Mouse (Mus musculus) retina, postnatal 1 day (tissue): ENCODE measurements around the gene Arhgap15.
A peak's percentile ranks its signal among the peaks of the same experiment; 100 is the strongest.
"Not testable (repeated sequence)": the region's sequence is repeated elsewhere in the genome, so short reads cannot be mapped to it uniquely, and the experiment has no call there.

Experiments used
- DNase-seq: peaks from one replicate; pipeline ENCODE4 v3.0.0-alpha.2; 2012

The Arhgap15 gene

DNA sequence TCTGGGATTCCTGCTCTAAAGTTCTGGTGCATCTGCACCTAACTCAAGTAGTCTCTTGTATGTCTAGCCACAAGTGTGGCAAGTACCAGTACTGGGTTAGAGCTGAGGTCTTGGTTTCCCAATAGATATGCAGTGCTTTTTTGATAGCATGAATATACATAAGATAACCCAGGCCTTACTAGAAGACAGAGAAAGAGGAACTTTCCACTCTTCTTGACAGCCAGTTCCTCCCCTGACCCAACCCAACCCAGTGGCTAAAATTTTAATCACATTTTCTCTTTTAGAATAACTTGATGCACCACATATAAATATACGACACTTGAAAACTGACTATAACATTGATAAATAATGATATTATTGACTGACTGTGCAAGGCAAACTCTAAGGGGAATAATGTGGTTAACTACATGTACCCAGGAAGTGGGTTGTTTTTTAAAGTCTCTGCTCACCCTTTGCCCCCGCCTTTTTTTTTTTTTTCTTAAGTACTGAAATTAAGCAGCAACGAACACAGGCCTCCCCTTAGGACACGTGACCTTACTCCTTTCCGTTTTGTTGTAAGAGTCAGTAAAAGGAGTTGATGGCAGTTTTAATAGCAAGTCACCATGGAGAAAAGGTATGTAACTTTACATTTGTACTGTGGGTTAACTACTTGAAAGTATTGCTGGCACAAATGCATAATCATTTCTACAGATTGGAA lies at the start of gene Arhgap15:
Gene Arhgap15, plus strand, starts transcription at position 538 of the 697 bp plus-strand sequence.
- no peak for DNase-seq

GRCm38 (mm10) chr2:43712611-43713138 lies 35.9 kb upstream of the Arhgap15 start:
- DNase-seq: no peak

GRCm38 (mm10) chr2:43722446-43723103 lies 26.0 kb upstream of the Arhgap15 start:
- peak; percentile 87 for DNase-seq

DNA sequence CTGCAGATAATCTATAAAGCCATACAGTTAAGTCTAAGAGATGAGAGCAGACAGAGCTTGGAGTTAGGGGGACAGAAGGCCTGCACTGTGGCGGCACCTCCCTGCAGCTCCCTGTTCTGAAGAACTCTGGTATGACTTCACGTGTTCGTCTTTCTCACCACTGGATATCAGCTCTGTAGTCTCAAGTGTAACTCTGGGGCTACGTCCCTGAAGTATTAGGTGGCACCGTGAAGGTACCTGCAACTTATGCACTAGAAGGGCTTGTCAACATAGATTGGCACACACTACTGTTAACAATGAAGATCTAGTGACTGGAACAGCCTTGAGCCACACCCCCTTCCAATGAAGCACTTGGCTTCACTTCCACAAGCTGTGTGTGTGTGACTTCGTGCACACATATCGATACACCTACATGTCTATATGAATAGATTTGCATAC lies 25.5 kb upstream of the Arhgap15 start:
- DNase-seq: no peak

DNA sequence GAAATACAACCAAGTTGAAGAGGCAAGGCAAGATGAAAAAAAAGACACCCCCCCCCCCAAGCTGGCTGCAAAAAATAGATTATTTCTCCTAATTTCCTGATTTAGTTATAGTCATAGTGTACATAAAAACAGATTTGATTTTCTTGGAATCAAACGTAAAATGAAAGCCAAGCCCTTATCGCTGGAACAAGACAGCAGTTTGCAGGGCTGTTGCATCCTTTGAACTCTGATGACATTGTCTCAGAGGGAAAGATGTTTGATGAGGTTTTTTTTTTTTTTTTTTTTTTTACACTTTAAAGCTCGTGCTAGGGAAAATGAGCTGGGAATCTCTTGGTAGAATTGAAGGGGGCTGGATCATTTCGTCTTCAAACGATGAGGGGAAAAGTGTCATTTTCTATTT lies 21.4 kb upstream of the Arhgap15 start:
- no peak for DNase-seq

DNA sequence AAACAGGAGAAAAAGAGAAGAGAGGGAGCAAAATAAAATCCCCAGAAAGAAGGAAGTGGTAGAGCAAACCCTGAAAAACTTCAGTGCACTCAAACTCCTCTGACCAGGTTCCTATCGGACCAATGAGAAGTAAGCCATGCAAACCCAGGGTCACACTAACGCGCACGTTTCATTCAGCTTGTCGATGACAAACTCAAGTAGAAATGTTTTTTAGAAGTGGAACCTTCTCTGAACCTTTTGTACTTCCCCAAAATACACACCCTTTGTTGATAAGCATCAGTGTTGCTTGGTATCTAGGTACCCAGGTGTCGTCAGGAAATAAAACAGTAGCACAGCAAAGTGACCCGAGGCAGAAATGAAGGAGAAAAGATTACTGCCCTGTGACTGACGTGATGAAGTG lies 20.9 kb upstream of the Arhgap15 start:
- no peak for DNase-seq

GRCm38 (mm10) chr2:43728831-43729230 lies 19.8 kb upstream of the Arhgap15 start:
- DNase-seq: no peak

DNA sequence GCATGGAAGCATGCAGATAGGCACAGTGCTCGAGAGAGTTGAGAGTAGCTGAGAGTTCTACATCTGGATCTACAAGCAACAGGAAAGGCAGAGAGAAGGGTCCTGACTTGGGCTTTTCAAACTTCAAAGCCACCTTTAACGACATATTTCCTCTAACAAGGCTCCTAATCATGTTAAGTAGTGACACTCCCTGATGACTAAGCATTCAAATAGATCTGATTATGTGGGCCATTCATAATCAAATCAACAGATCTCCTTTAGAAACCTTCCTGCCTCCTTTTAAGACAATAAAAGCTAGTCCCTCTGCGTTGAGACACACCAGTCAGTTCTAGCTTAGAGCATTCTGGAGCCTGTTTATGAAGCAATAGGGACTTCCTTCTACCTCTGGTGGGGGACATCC lies 16.2 kb upstream of the Arhgap15 start:
- DNase-seq: no peak

- not testable (repeated sequence) for DNase-seq
Observed at GRCm38 (mm10) chr2:43735071-43735470, 13.6 kb upstream of the Arhgap15 start.

DNA sequence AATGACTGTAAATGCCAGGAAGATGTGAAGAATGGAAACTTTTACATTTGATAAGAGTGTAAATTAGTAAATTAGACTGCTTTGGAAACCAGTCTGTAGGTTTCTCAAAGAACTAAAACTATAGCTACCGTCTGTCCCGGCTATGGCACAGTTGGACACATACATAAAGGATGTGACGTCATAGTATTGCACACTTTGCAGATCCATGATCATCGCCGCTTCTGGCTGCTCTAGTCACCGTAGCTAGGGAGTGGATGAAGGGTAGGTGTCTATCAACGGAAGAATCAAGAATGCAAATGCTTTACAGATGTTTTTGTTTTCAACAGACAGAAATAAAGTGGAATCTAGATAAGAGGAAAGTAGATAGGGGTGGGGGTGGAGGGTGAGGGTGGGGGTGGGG lies 11.1 kb upstream of the Arhgap15 start:
- DNase-seq: no peak

- DNase-seq: no peak
Observed at GRCm38 (mm10) chr2:43738562-43739112, 10.0 kb upstream of the Arhgap15 start.

- no peak for DNase-seq
Observed at GRCm38 (mm10) chr2:43739190-43739818, 9.3 kb upstream of the Arhgap15 start.

DNA sequence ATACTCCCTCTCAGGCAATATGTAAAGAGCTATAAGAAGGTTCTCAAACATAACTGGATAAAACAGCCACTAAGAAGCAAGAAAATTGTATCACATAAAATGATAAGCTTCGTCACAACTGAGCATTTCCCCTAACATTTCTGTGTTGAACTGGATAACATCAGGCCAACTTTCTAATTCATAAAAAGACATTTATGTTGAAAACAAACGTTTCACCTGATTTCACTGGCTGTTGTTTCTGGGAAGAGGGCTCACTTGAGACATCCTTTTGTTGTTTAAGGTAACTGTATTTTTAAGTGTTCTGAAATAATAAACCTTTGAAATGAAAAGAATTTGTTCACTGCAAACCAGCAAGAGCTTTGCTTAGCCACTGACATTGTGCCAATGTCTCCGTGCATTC lies 697 bp downstream of the Arhgap15 start:
- no peak for DNase-seq

GRCm38 (mm10) chr2:43755899-43756298 lies 7.3 kb downstream of the Arhgap15 start:
- no peak for DNase-seq

- no peak for DNase-seq
Observed at GRCm38 (mm10) chr2:43756626-43757025, 8.0 kb downstream of the Arhgap15 start.

DNA sequence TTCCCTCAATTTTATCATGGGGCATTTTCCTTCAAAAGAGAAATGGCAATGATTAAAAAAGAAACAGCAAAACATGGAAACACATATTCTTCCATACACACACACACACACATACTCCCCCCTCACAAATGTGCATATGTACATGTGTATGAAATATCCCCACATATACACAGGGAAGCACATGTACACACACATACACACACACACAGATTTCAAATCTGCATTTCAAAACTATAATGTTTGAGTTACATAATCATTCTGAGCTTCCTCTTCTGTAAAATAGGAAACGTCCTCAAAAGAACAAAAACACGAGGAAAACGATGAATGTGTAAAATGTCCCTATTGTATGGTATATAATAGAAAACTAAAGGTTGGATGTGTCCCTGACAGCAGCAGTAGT lies 13.1 kb downstream of the Arhgap15 start:
- no peak for DNase-seq

DNA sequence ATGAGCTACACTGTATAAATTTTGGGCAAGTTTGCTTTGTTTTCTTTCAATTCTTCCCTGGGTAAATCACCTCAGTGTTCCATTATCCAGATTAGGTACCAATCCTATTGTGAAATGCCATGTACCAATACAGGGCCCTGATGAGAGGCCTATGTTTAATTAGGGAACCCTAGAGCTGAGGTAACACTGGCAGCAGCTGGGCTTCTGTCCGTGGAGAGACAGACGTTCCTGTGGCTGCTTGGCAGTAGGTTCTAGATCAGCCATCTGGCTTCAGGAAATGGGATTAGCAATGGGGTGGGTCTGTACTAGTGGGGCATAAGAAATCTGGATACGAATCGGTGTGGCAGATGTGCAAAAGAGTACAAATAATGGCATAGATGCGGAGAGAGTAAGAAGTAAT lies 14.7 kb downstream of the Arhgap15 start:
- DNase-seq: no peak

- no peak for DNase-seq
Observed at GRCm38 (mm10) chr2:43764456-43764855, 15.8 kb downstream of the Arhgap15 start.

DNA sequence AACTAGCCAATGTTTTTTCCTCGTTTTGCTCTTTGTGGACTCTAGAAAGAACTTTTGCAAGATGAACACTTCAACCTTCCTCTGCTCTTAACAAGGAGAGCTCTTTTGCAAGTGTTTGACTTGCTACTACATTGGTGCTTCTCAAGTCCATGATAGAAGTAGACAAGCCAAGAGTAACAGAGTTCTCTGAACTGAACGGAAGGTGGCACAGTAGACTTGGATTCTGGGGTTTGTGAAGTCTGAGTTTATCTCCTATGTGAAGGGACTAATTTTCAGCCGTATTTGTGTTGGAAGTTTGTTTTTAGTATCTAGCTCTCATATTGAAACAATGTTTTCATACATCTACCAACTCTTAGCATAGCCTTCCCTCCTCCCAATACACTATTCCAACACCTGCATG lies 17.6 kb downstream of the Arhgap15 start:
- no peak for DNase-seq

DNA sequence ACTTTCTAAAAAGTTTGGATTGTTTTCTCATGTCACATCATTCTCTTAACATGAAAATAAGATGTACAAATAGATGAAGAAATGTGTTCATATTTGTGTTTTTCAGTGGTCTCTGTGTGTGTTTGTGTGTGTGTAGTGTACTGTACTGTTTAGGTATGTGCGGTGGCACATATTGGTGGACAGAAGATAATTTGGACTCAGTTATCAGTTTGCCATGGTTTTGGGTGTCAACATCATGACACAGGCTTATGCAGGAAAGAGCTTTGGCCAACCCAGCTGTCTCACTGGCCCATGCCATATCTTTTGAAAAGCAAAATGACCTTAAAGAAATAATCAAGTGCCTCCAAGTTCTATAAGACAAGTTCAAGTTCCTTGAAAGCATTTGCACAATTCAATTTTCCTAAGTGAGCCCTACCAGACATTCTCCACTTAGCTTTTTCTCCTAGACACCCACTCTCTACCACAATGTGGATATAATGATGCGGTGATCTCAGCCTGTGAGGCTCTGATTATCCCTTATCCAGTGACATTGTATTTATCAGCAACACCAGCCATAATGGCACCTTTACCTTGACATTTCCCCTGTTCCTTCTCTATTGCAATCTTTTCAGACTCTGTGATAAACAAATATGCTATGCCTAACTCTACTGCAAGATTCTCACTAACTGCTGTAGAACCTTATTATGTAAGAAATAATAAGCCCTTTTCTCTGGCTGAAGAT lies 21.4 kb downstream of the Arhgap15 start:
- no peak for DNase-seq

DNA sequence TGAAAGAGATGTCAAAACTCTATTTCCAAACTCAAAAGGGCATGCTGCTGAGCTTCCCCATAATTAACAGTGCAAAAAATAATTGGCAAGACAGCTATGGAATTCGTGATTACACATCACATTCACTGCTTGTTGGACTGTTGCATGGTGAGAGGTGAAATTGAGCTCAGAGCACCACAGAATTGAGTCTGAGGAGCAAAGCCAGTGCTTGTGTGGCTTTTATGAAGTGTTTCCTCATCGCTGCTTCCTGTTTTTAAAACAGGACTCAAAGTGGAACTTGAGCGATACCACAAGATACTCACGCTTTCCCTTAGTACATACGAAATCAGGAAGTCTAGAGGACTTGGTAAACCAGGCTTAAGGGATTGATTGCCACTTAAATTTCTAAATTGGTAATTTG lies 24.0 kb downstream of the Arhgap15 start:
- no peak for DNase-seq

DNA sequence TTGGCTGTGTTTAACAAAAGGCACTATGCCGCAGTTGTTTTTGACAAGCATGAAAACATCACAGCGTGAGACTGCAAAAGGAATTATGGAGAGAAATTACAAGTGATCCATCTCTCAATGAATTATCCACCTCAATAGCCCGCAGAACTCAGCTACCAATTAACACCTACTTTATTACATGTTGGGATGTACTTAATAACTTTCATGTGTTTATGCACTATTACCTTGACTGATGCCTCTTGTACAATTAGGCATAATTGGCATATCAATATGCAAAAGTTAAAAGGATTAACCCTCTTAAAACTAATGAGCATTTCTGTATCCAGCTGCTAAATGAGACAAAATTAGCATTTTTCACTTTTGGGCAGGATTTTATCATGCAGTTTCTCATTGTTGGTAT lies 33.5 kb downstream of the Arhgap15 start:
- peak; percentile 64 for DNase-seq
